Comparison of ENCODE assay signal across 10 mouse cellular contexts in the genomic region with DNA sequence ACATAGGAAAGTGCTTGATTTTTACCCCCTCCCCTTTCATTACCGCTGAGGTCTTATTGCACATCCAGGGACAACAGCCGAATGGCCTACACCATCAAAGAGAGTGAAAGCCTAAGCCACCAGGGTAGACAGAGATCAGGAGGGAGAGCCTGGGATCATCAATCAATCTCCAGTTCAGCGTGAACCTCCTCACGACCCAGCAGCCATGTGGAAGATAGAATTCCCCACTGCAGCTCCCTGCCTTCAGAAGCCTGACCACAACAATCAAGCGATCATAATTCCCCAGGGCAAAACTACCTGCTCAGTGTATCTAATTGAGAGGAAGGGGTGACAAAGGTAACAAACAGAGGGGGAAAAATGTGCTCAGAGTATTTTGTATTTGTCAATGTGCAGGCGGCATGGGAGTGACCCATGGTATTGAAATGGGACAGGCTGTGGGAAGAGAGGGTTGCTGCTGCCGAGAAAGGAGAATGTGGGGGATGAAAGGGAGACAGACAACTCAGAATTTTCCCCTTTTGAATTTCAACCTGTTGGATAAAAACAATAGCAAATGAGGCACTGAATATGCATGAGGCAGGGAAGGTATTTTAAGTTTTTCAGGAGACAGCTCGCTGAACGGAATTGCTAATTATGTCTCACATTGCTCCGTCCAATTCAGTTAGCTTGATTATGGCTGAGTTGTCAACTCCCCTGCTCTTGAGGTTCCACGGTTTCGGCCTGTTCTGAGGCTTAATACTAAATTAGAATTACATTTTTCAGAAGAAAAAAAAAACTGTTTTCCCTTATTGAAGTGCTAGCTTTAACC.
DNase-seq lines count a peak whose midpoint lies in the region; ATAC-seq and TF ChIP-seq lines count a peak whose summit lies in the region.
"Had no signal": no experiment of that assay in that cellular context is flagged by ENCODE, and none has a peak within 500 bp of the region (broad histone marks: within the 10 kb centered on the region; RNA-seq: fewer than 3 reads in every experiment).

No protein-coding gene starts in this region.

- TF ChIP-seq CTCF in heart, postnatal 0 days (IDR thresholded peaks at IDR 0.05; ENCODE audit: low read depth) = no peak

- no peak overlapping the region for H3K27ac ChIP-seq in heart, postnatal 0 days (ENCODE audit: low read depth)
- H3K27ac ChIP-seq in hindbrain, embryonic 13.5 days = no peak overlapping the region

- ATAC-seq in heart, postnatal 0 days (ENCODE audit: insufficient read depth, low read depth) = no peak
- ATAC-seq in hindbrain, embryonic 13.5 days (ENCODE audit: low FRiP score) = peak; percentile 73
- ATAC-seq in cerebellum, adult (ENCODE audit: insufficient number of reproducible peaks, low FRiP score, low TSS enrichment) = no peak

- WGBS in heart, postnatal 0 days = 24% methylated on average over 12 of the region's 12 CpGs
- 7% methylated on average over 12 of the region's 12 CpGs for WGBS in hindbrain, embryonic 13.5 days

- DNase-seq in heart, postnatal 0 days (ENCODE audit: low spot score) = no peak
- DNase-seq in heart, postnatal 4 days = no peak
- peak; percentile 31 for DNase-seq in embryo, embryonic 10.5 days (ENCODE audit: low spot score)
- peak; percentile 17 for DNase-seq in neural tube, embryonic 10.5 days (ENCODE audit: extremely low spot score, low spot score)
- no peak for DNase-seq in thymus, postnatal 36 days
- DNase-seq in cerebellum, adult 9-10 months = no peak
- DNase-seq: cerebellum, adult 8-10 months; thymus, postnatal 14 days had no signal

- H3K4me3 ChIP-seq in heart, postnatal 0 days (ENCODE audit: low read depth, low read length) = no peak overlapping the region
- no peak overlapping the region for H3K4me3 ChIP-seq in hindbrain, embryonic 13.5 days

- H3K9me3 ChIP-seq in heart, postnatal 0 days (replicated peaks; ENCODE audit: control insufficient read depth, low read length) = no peaks in the 10 kb centered on the region
- H3K9me3 ChIP-seq in hindbrain, embryonic 13.5 days = no peaks in the 10 kb centered on the region

- H3K27me3 ChIP-seq in heart, postnatal 0 days (ENCODE audit: control insufficient read depth, insufficient read depth, low read length) = no peaks in the 10 kb centered on the region
- no peaks in the 10 kb centered on the region for H3K27me3 ChIP-seq in hindbrain, embryonic 13.5 days

- H3K9ac ChIP-seq in heart, postnatal 0 days (replicated peaks; ENCODE audit: low read depth, low read length) = no peak overlapping the region
- H3K9ac ChIP-seq in hindbrain, embryonic 13.5 days = no peak overlapping the region

- no peaks in the 10 kb centered on the region for H3K36me3 ChIP-seq in heart, postnatal 0 days (replicated peaks; ENCODE audit: control insufficient read depth, insufficient read depth, low read length)
- no peaks in the 10 kb centered on the region for H3K36me3 ChIP-seq in hindbrain, embryonic 13.5 days

- TF ChIP-seq EP300 in heart, postnatal 0 days (IDR thresholded peaks at IDR 0.05; ENCODE audit: low read depth) = no peak

- 0 out of 2 replicates have a peak, but pooled peaks cover 4% of the 10 kb centered on the region for H3K4me1 ChIP-seq in heart, postnatal 0 days (ENCODE audit: control insufficient read depth, insufficient read depth)
- peaks cover 16% of the 10 kb centered on the region for H3K4me1 ChIP-seq in hindbrain, embryonic 13.5 days (replicated peaks)

- peak overlapping the region; percentile 38 for H3K4me2 ChIP-seq in heart, postnatal 0 days (ENCODE audit: low read depth, low read length)
- no peak overlapping the region; the same call in 1 of the 2 replicates for H3K4me2 ChIP-seq in hindbrain, embryonic 13.5 days

Comparison
In these comparisons a context has a peak if more than half of its experiments do, and no peak if none do; other contexts are left out.
1. DNase-seq: peak in embryo, embryonic 10.5 days (single experiment) and neural tube, embryonic 10.5 days (single experiment); none in heart, postnatal 0 days (single experiment), heart, postnatal 4 days (single experiment), thymus, postnatal 36 days (0 of 2) and cerebellum, adult 9-10 months (single experiment).